Mouse (Mus musculus) CH12.LX (cell line): ENCODE measurements around the gene Nfia. TPM values are rescaled to one million over a fixed set of nuclear protein-coding genes. Genes with fewer than 3 reads are reported as not detected.

ENCODE experiments used
- DNase-seq: peaks from one replicate; pipeline ENCODE4 v3.0.0-alpha.2; 2013; ENCODE audit errors: extremely low read depth
- H3K27ac ChIP-seq: 2 replicates; pipeline ENCODE4 v1.5.1; 2012; ENCODE audit warnings: low read depth, mild to moderate bottlenecking, control low read depth, moderate library complexity; ENCODE audit not compliant: insufficient read depth
- H3K27me3 ChIP-seq: replicated peaks from 2 replicates; pipeline ENCODE3; 2012; ENCODE audit warnings: inconsistent platforms
- H3K36me3 ChIP-seq, 2 experiments: replicated peaks in 1 of 2; 2 replicates each; pipeline versions ENCODE3 to v1.6.1; 2012; ENCODE audit warnings: inconsistent platforms in 1 of 2, low read length in 1 of 2, mild to moderate bottlenecking in 1 of 2, mixed read lengths in 1 of 2, moderate library complexity in 1 of 2; ENCODE audit not compliant: control insufficient read depth in 1 of 2, insufficient read depth in 1 of 2
- H3K4me1 ChIP-seq, 2 experiments: 2 replicates each; pipeline ENCODE4 v1.6.1; 2012; ENCODE audit warnings: inconsistent platforms in 1 of 2, moderate library complexity in 1 of 2; ENCODE audit not compliant: insufficient read depth in 2 of 2, control insufficient read depth in 1 of 2
- H3K4me2 ChIP-seq: 2 replicates; pipeline ENCODE4 v1.6.1; 2012; ENCODE audit warnings: low read depth, mild to moderate bottlenecking, control low read depth; ENCODE audit not compliant: poor library complexity, insufficient read depth, severe bottlenecking
- H3K4me3 ChIP-seq, 3 experiments: fragments of 150-350 bp in 1 of 3; sonication (generic) in 1 of 3; replicated peaks in 1 of 3; 2 replicates each; pipeline versions ENCODE3 to v1.5.1; 2011 to 2012; ENCODE audit warnings: low read depth in 2 of 3, low read length in 2 of 3, mild to moderate bottlenecking in 2 of 3, moderate library complexity in 2 of 3, control low read depth in 1 of 3, improper control_type of control experiment in 1 of 3, inconsistent platforms in 1 of 3, mixed read lengths in 1 of 3; ENCODE audit not compliant: poor library complexity in 1 of 3
- H3K79me2 ChIP-seq: replicated peaks from 2 replicates; pipeline ENCODE4 v1.6.1; 2012; ENCODE audit warnings: mild to moderate bottlenecking, moderate library complexity; ENCODE audit not compliant: control insufficient read depth, poor library complexity, insufficient read depth, severe bottlenecking; ENCODE audit errors: extremely low read depth
- H3K9ac ChIP-seq: 2 replicates; pipeline ENCODE4 v1.6.1; 2012; ENCODE audit warnings: low read depth, mild to moderate bottlenecking, control low read depth, moderate library complexity; ENCODE audit not compliant: insufficient read depth
- H3K9me3 ChIP-seq: replicated peaks from 2 replicates; pipeline ENCODE3; 2012; ENCODE audit warnings: low read length, inconsistent platforms, mixed read lengths
- CHD1 ChIP-seq: IDR thresholded peaks from 2 replicates; pipeline ENCODE4 v1.6.1; 2012; ENCODE audit warnings: low read depth, low read length, improper control_type of control experiment, inconsistent platforms
- CHD2 ChIP-seq: IDR thresholded peaks from 2 replicates; pipeline ENCODE4 v1.6.1; 2011; ENCODE audit warnings: low read length, improper control_type of control experiment
- ELF1 ChIP-seq: IDR thresholded peaks from 2 replicates; pipeline ENCODE4 v1.6.1; 2014; ENCODE audit warnings: low read depth, mild to moderate bottlenecking, inconsistent platforms, low read length, improper control_type of control experiment
- EP300 ChIP-seq: IDR thresholded peaks from 2 replicates; pipeline ENCODE4 v1.6.1; 2011; ENCODE audit warnings: low read length, improper control_type of control experiment
- ETS1 ChIP-seq: conservative IDR thresholded peaks from 2 replicates; pipeline ENCODE4 v1.6.1; 2012; ENCODE audit warnings: low read depth, mild to moderate bottlenecking, inconsistent platforms, low read length, improper control_type of control experiment, moderate library complexity
- GABPA ChIP-seq: IDR thresholded peaks from 2 replicates; pipeline ENCODE4 v1.6.1; 2012; ENCODE audit warnings: low read depth, low read length, improper control_type of control experiment, inconsistent platforms; ENCODE audit not compliant: insufficient replicate concordance
- KAT2A ChIP-seq: IDR thresholded peaks from 2 replicates; pipeline ENCODE4 v1.6.1; 2012; ENCODE audit warnings: low read length, improper control_type of control experiment, inconsistent platforms; ENCODE audit not compliant: insufficient replicate concordance
- MAFK ChIP-seq: IDR thresholded peaks from 2 replicates; pipeline ENCODE4 v1.6.1; 2011; ENCODE audit warnings: low read length, improper control_type of control experiment; ENCODE audit not compliant: insufficient replicate concordance
- MXI1 ChIP-seq: IDR thresholded peaks from 2 replicates; pipeline ENCODE4 v1.6.1; 2011; ENCODE audit warnings: mild to moderate bottlenecking, low read depth, low read length, improper control_type of control experiment
- NELFE ChIP-seq: IDR thresholded peaks from 2 replicates; pipeline ENCODE4 v1.6.1; 2011; ENCODE audit warnings: low read depth, low read length, improper control_type of control experiment
- PAX5 ChIP-seq: IDR thresholded peaks from 2 replicates; pipeline ENCODE4 v1.6.1; 2012; ENCODE audit warnings: low read length, inconsistent platforms, mixed read lengths
- POLR2A ChIP-seq: IDR thresholded peaks from 2 replicates; pipeline ENCODE4 v1.6.1; 2011; ENCODE audit warnings: low read depth, mild to moderate bottlenecking, improper control_type of control experiment, low read length
- RCOR1 ChIP-seq: conservative IDR thresholded peaks from 2 replicates; pipeline ENCODE4 v1.6.1; 2012; ENCODE audit warnings: low read depth, mild to moderate bottlenecking, inconsistent platforms, low read length, improper control_type of control experiment
- USF1 ChIP-seq: IDR thresholded peaks from 2 replicates; pipeline ENCODE4 v1.6.1; 2014; ENCODE audit warnings: low read depth, mild to moderate bottlenecking, inconsistent platforms, low read length, improper control_type of control experiment
- USF2 ChIP-seq: conservative IDR thresholded peaks from 2 replicates; pipeline ENCODE4 v1.6.1; 2011; ENCODE audit warnings: low read depth, low read length, improper control_type of control experiment
- ZC3H11A ChIP-seq: IDR thresholded peaks from 2 replicates; pipeline ENCODE4 v1.6.1; 2012; ENCODE audit warnings: low read depth, mild to moderate bottlenecking, inconsistent platforms, low read length, improper control_type of control experiment
- ZKSCAN1 ChIP-seq: IDR thresholded peaks from 2 replicates; pipeline ENCODE4 v1.6.1; 2012; ENCODE audit warnings: low read depth, inconsistent platforms, low read length, improper control_type of control experiment, borderline replicate concordance
- dilution Hi-C: fragments of 300-500 bp; cut with MboI; formaldehyde crosslinking; loops from 2 replicates; pipeline ENCODE4 v1.14.3; 2020; ENCODE audit warnings: low sequenced_read_pairs; ENCODE audit not compliant: extremely low pct_unique_long_range_greater_than_20kb, extremely low pct_ligation_motif_present
- in situ Hi-C: fragments of 300-500 bp; cut with MboI; formaldehyde crosslinking; loops from 3 replicates; pipeline ENCODE4 v1.14.3; 2019; ENCODE audit warnings: low sequenced_read_pairs, low pct_ligation_motif_present, low pct_unique_long_range_greater_than_20kb, mixed read lengths
- polyA plus RNA-seq: library from polyadenylated mRNA; unstranded; fragments of >175 nt; gene quantifications from 2 replicates; pipeline ENCODE4 v1.2.1, GENCODE M21; 2012; ENCODE audit warnings: low read depth; ENCODE audit not compliant: insufficient read length
- total RNA-seq, 2 experiments: library from RNA; depleted of rRNA; stranded (reverse); fragments of 300-350 nt in 1 of 2; fragments of >200 nt in 1 of 2; gene quantifications; 2 replicates each; pipeline ENCODE4 v1.2.3; 2012 to 2014

Nfia gene
- total and polyA plus RNA-seq, 3 experiments = not detected

DNA sequence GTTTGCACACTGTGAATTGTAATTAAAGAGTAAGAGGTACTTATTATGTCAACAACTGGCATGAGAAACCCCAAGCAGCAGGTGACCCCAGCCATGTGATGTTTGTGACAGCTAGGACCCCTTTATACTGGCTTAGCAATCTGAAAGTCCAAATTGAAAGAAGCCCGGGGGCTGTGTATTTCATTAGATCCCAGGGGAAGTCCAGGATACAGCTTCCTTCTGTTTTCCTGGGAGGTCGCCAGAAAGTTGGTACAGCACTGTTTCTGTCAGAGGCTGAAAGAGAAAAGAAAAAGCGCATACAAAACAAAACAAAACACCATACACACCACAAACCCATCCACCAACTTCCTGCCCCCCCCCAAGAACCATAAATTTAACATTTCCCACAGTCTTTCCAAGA, 164.4 kb downstream of the Nfia start:
- Histone ChIP-seq H3K27ac (no peak overlapping the region), H3K36me3 (no peaks in the 10 kb centered on the region), H3K4me2 (no peak overlapping the region), H3K4me1 (no peaks in the 10 kb centered on the region), H3K27me3 (no peaks in the 10 kb centered on the region), H3K9me3 (peaks cover 51% of the 10 kb centered on the region), H3K4me3 (no peak overlapping the region), H3K79me2 (no peaks in the 10 kb centered on the region), H3K9ac (no peak overlapping the region)
- no peak for DNase-seq
- TF ChIP-seq GABPA = no peak
- no peak for TF ChIP-seq ZC3H11A
- TF ChIP-seq USF2 = no peak
- no peak for TF ChIP-seq ZKSCAN1
- TF ChIP-seq MAFK = no peak
- in situ Hi-C loops (no loop called here), dilution Hi-C loops (no loop called here)

DNA sequence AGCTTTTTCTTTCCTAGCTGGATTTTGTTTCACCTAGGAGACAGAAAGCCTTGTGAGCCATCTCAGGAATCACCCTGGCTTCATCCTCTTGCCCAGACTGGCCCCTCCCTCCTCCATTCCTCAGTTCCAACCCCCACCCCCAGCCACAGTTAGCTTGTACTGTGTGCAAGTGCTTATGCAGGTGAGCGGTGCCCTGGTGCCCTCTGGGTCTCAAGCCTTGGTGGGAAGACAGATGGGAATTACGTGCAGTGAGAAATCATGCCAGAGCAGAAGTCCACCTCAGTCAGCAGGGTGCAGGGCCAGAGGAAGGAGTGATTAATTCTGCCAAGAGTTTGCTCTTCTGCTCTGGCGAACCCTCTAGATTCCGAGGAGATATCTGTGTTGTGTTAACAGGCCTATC, 167.0 kb downstream of the Nfia start:
- Histone ChIP-seq H3K4me1 (no peaks in the 10 kb centered on the region), H3K79me2 (no peaks in the 10 kb centered on the region), H3K9ac (no peak overlapping the region), H3K27ac (no peak overlapping the region), H3K27me3 (no peaks in the 10 kb centered on the region), H3K4me2 (no peak overlapping the region), H3K4me3 (no peak overlapping the region), H3K36me3 (no peaks in the 10 kb centered on the region), H3K9me3 (peaks cover 64% of the 10 kb centered on the region)
- no peak for TF ChIP-seq NELFE
- no peak for TF ChIP-seq RCOR1
- TF ChIP-seq MXI1 = no peak
- TF ChIP-seq CHD1 = no peak
- TF ChIP-seq CHD2 = no peak
- TF ChIP-seq POLR2A = no peak
- TF ChIP-seq EP300 = no peak
- no peak for TF ChIP-seq KAT2A
- no peak for TF ChIP-seq USF1
- no peak for TF ChIP-seq ETS1
- no peak for TF ChIP-seq ELF1
- no peak for TF ChIP-seq PAX5
- DNase-seq = no peak
- in situ Hi-C loops = no loop called here
- dilution Hi-C loops = no loop called here
